Mouse (Mus musculus) heart, adult 11 months (tissue): ENCODE data around the gene 0610040J01Rik.

ENCODE experiments used
- DNase-seq: peaks from one replicate; pipeline ENCODE4 v3.0.0; 2022

0610040J01Rik gene

DNA sequence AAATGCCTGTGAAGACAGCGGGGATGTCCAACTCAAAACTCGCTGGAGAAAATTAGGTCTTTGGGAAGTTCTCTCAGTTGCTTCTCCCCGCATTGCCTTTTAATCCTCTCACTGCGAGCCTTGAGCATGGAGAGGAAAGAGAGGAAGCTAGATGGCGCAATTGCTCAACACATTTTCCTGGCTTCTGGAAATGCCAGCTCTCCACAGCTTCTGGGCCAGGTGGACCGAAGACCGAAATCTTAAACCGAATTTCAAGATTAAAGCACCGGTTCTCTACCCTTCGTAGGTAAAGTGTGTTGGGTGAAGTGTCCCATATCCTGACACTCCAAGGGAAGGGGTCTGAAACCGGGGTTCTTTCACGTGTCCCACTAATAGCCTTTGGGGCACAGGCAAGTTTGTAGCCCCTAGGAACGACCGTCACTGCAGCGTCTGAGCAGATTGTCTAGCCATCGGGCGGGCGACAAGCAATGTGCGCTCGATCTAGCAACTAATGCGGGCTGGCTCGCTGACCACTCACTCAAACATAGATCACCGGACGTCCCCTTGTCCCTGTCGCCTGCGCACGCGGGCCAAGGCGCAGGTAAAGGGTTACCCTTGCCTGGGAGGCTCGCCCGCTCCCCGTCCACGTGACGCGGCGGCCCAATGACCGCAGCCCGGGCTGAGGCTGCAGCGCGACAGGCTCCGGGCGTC lies at the start of gene 0610040J01Rik:
TSS of gene 0610040J01Rik (plus strand) at position 545 of the 690 bp plus-strand sequence.
- peak; percentile 98 for DNase-seq

- no peak for DNase-seq
Observed at GRCm38 (mm10) chr5:63765886-63766285, 46.3 kb upstream of the 0610040J01Rik start.

- DNase-seq = no peak
Observed at GRCm38 (mm10) chr5:63766715-63767114, 45.4 kb upstream of the 0610040J01Rik start.

- DNase-seq = no peak
Observed at GRCm38 (mm10) chr5:63767464-63767863, 44.7 kb upstream of the 0610040J01Rik start.

GRCm38 (mm10) chr5:63768220-63768619 lies 43.9 kb upstream of the 0610040J01Rik start:
- no peak for DNase-seq

DNA sequence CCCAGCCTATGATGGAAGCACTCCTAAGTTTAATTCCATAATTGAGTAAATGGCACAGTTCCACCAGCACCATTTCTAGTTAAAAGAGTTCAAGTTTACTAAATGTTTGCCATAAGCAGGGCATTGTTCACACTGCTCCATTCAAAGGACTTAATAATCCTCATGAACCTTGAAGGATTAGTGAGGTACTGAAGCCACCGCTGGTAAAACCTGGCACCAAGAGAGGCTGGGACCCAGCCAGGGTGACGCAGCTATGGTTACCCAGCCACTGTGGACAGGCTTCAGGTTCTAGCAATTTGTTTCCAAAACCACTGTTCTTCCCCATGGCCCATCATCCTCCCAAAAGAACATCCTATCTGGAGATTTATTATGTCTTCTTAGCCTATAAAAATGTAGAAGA lies 39.2 kb upstream of the 0610040J01Rik start:
- no peak for DNase-seq

DNA sequence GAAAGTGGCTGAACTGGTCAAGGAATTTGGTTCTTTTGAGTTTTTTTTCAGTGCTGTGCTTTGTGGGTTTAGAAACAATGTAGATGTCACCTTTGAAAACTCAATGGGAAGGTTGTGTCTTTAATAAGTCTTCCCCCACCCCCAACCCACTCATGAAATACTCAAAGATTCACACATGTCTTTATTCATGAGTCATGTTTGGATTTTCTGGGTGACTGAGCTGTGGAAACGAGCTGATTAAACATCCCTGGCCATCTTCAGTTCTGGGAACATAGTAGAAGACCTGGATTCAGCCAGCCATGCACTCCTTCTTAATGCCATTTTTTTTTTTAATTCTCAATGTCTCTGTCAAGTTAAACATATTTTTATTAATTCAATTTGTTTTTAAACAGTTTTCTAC lies 38.6 kb upstream of the 0610040J01Rik start:
- no peak for DNase-seq

DNA sequence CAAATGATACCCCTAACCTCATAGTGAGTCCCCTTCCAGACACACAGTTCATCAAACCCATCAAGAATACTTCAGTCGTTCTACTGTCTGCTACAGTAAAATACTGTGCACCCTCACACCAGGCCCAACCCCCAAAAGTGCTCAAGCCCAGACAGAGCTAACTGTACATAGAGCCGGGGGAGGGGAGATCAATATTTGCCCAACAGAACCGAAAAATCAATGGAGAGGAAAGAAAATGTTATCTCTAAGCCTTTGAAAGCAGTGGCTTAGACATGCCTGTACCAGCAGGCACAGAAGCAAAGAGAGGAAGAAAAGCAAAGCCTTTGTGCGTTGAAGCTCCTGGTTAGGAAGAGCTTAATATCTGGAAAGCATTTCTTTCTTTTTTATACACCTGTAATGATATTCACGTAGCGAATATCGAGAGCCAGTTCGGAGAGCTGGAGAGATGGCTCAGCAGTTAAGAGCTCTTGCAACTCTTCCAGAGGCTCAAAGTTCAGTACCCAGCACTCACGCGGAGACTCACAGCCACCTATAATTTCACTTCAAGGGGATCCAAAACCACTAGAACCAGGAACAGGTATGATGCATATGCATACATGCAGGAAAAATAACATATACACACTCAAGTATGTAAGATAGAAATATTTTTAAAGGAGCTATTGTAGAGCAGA lies 23.9 kb upstream of the 0610040J01Rik start:
- DNase-seq = no peak

- no peak for DNase-seq
Observed at GRCm38 (mm10) chr5:63812509-63812865, 324 bp downstream of the 0610040J01Rik start.

- peak; percentile 43 for DNase-seq
Observed at GRCm38 (mm10) chr5:63816643-63817042, 4.5 kb downstream of the 0610040J01Rik start.

DNA sequence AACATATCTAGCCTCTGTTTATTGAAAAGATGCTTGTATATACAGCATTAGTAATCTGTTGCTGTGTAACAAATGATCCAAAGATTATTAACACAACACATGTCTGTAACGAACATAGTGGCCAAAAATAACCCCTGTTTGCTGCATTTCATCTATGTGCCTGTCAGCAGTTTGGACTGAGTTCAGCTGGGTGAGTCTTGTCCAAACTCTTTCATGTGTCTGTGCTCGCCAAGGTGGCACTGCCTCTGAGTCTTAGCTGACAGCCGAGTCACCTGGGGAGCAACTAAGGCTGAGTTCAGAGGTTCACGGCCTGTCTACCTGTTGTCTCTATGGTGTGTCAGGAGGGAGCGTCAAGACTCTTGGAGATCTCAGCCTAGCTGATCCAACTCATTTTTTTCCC lies 5.1 kb downstream of the 0610040J01Rik start:
- peak; percentile 92 for DNase-seq

- no peak for DNase-seq
Observed at GRCm38 (mm10) chr5:63818975-63819374, 6.8 kb downstream of the 0610040J01Rik start.

DNA sequence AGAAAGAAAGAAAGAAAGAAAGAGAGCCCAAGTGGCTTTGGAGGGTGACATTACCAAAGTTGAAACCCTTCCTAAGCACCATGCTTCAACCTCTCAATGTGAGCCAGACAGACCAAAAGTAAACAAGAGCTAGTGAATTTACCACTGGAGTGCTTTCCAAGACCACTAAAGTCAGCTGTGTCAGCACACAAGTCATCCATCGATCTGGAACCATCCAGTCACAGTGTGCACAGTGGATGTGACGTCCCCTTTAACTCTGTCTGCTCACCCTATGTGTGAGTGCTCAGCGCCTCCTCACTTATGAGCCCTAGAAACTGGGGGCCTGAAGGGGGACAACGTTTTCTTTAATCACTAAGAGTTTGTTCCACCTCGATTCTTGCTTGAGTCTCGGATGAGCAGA lies 7.4 kb downstream of the 0610040J01Rik start:
- DNase-seq = no peak

DNA sequence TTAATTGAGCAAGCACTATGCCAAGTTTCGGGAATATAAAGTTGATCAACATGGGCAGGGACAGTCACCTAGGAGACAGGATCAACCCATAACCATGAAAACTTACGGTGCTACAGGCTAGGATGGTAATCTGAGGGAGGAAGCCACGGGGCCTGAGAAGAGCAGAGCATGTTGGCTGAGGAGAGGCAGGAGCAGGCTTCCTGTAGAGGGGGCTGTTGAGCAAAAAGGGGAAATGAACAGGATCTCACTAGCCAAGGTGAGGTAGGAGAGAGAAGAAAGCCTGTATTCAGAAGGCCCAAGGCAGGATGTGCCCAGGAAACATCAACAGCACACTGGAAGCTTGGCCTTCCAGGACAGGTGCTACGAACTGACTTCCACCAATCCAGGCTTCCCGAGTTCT lies 9.0 kb downstream of the 0610040J01Rik start:
- DNase-seq = no peak

- peak; percentile 88 for DNase-seq
Observed at GRCm38 (mm10) chr5:63821860-63822259, 9.7 kb downstream of the 0610040J01Rik start.

- DNase-seq = peak; percentile 64
Observed at GRCm38 (mm10) chr5:63823362-63824332, 11.5 kb downstream of the 0610040J01Rik start.

- peak; percentile 29 for DNase-seq
Observed at GRCm38 (mm10) chr5:63824599-63825350, 12.6 kb downstream of the 0610040J01Rik start.

DNA sequence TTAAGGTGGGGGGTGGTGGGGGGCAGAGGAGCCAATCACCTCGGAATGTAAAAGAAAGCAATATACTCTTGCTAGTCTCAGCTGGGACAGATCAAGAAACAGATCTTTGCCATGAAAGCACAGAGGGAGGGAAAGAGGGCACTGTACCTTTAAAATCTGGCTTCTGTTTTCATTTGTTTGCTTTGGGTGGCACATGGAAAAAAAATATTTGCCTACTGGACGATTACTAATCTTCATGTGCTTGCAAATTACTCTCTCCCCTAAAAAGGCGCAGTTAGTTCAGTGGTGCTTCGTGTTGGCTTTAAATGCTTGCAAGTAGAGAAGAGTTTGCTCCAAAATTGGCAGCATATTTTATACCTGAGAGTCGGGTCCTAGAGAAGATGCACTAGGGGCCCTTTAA lies 13.7 kb downstream of the 0610040J01Rik start:
- no peak for DNase-seq

- peak; percentile 93 for DNase-seq
Observed at GRCm38 (mm10) chr5:63827006-63827405, 14.8 kb downstream of the 0610040J01Rik start.

DNA sequence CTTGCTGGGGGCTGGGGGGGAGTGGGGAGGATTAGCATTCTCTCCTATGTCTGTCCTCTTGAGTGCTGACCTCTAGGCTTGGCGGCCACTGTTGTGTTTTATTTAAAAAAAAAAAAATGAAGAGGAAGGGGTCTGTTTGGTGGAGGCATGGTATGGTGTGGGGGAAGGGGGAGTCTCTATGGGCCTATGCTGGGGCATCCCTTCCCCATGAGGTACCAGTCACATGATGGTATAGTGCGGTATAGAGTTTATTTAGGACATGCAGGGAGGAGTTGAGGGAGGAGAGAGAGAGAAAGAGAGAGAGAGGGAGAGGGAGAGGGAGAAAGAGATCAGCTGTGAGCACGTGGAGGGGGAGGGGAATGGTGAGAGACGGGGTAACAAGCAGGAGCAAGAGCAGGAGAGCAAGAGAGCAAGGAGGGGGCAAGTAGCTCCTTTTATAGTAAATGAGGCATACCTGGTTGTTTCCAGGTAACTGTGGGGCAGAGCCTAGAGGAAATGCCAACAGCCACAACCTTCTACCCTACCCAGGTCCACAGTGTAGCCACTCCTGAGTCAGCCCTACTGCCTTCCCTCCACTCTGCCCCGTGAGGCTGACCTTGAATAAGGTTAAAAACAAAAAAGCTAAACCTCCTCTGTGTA lies 15.4 kb downstream of the 0610040J01Rik start:
- peak; percentile 66 for DNase-seq

GRCm38 (mm10) chr5:63828380-63829185 lies 16.4 kb downstream of the 0610040J01Rik start:
- peak; percentile 71 for DNase-seq
